Mouse (Mus musculus): ENCODE measurements around the gene Dhps.

DNA sequence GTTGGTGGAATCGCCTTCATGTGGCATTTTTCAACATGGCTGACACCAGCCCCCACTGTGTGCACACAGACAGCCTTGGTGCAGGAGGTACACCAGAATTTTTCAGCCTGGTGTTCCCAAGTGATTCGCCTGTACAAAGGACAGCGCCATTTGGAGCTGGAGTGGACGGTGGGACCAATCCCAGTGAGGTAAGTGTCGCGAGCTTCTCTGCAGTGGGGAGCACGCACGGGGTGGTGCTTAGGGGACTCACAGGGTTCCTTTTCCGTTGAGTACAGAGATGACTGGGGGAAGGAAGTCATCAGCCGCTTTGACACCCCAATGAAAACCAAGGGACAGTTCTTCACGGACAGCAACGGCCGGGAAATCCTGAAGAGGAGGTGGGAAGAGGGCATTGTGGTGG lies 23.5 kb downstream of the Dhps start:
- TF ChIP-seq MAFK (IDR thresholded peaks at IDR 0.05; ENCODE audit: insufficient read depth, low read depth, low read length) (no peak), HCFC1 (IDR thresholded peaks at IDR 0.05; ENCODE audit: borderline replicate concordance, insufficient read depth, low read length) (no peak), ZNF384 (IDR thresholded peaks at IDR 0.05; ENCODE audit: low read depth, low read length) (no peak), CHD2 (IDR thresholded peaks at IDR 0.05; ENCODE audit: low read depth, low read length) (no peak), ZC3H11A (IDR thresholded peaks at IDR 0.05; ENCODE audit: borderline replicate concordance, low read depth, low read length) (no peak)
